In the genomic region with DNA sequence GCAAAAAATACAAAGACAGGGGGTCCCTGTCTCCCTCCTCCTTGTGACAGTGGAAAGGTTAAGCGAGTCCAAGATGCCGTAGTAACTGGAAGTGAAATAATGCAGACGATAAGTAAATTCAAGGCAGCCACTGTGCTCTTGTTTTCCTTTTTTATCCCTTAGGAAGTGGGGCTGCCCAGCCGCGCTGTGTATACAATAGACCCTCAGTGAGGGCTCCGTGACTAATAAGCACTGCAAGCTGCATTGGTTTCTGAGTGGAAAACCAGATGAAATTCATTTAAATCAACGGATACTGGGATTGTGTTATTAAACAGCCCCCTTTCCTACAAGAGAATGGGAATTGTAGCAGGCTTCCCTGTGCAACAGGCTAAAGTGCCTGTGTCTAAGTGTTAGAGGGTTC, we compare ENCODE assay signal across 16 mouse cellular contexts. TPM values are rescaled to one million over a fixed set of nuclear protein-coding genes. Genes with fewer than 3 reads are reported as not detected.
DNase-seq lines count a peak whose midpoint lies in the region; ATAC-seq and TF ChIP-seq lines count a peak whose summit lies in the region.
"Had no signal": no experiment of that assay in that cellular context is flagged by ENCODE, and none has a peak within 500 bp of the region (broad histone marks: within the 10 kb centered on the region; RNA-seq: fewer than 3 reads in every experiment).

No protein-coding gene starts in this region.

- H3K27ac ChIP-seq in heart, embryonic 14.5 days (replicated peaks in 1 of 2; ENCODE audit: control insufficient read depth in 1 of 2, insufficient read depth in 1 of 2, low read depth in 2 of 2, low read length in 2 of 2) = peak overlapping the region in 1 of 2 experiments; percentile 47; a peak in 1 of 4 replicates
- H3K27ac ChIP-seq in forebrain, embryonic 16.5 days (ENCODE audit: low read length) = no peak overlapping the region
- H3K27ac ChIP-seq in limb, embryonic 13.5 days = peak overlapping the region; percentile 55
- H3K27ac ChIP-seq in neural tube, embryonic 14.5 days (ENCODE audit: low read depth, low read length) = no peak overlapping the region
- H3K27ac ChIP-seq in lung, postnatal 0 days (ENCODE audit: low read length) = no peak overlapping the region
- H3K27ac ChIP-seq: embryonic facial prominence, embryonic 15.5 days; layer of hippocampus, adult 2 months; liver, embryonic 13.5 days had no signal

- TF ChIP-seq EP300 in lung, postnatal 0 days (IDR thresholded peaks at IDR 0.05) = no peak

- TF ChIP-seq CTCF in lung, postnatal 0 days (IDR thresholded peaks at IDR 0.05) = no peak

- no peak overlapping the region for H3K4me2 ChIP-seq in heart, embryonic 14.5 days (ENCODE audit: low read length)
- no peak overlapping the region for H3K4me2 ChIP-seq in forebrain, embryonic 16.5 days (ENCODE audit: low read length)
- H3K4me2 ChIP-seq in limb, embryonic 13.5 days (replicated peaks) = peak overlapping the region; percentile 23; the same call in 1 of the 2 replicates
- no peak overlapping the region for H3K4me2 ChIP-seq in neural tube, embryonic 14.5 days (ENCODE audit: low read depth, low read length)
- H3K4me2 ChIP-seq in lung, postnatal 0 days (replicated peaks; ENCODE audit: low read depth, low read length) = no peak overlapping the region
- H3K4me2 ChIP-seq: embryonic facial prominence, embryonic 15.5 days; liver, embryonic 13.5 days had no signal

- no peak overlapping the region for H3K9ac ChIP-seq in heart, embryonic 14.5 days (ENCODE audit: low read length)
- no peak overlapping the region for H3K9ac ChIP-seq in forebrain, embryonic 16.5 days (replicated peaks; ENCODE audit: low read depth, low read length)
- no peak overlapping the region for H3K9ac ChIP-seq in limb, embryonic 13.5 days
- H3K9ac ChIP-seq in neural tube, embryonic 14.5 days (replicated peaks; ENCODE audit: low read depth, low read length) = no peak overlapping the region
- no peak overlapping the region for H3K9ac ChIP-seq in lung, postnatal 0 days (replicated peaks; ENCODE audit: low read depth)
- H3K9ac ChIP-seq: embryonic facial prominence, embryonic 15.5 days; liver, embryonic 13.5 days had no signal

- peak; percentile 65; the same call in 1 of the 2 replicates for ATAC-seq in heart, embryonic 14.5 days (ENCODE audit: insufficient number of reproducible peaks, insufficient read depth, low FRiP score, low read depth)
- peak; percentile 63 for ATAC-seq in forebrain, embryonic 16.5 days
- ATAC-seq in limb, embryonic 13.5 days (ENCODE audit: low FRiP score, low read depth) = no peak
- ATAC-seq in neural tube, embryonic 14.5 days (ENCODE audit: low read depth) = peak; percentile 74; the same call in 1 of the 2 replicates
- ATAC-seq in lung, postnatal 0 days = no peak

- H3K4me1 ChIP-seq in heart, embryonic 14.5 days (ENCODE audit: control insufficient read depth in 2 of 2, insufficient read depth in 2 of 2, low read length in 2 of 2) = peaks cover under 1 to 8% of the 10 kb centered on the region in 2 experiments; a peak in 3 of 4 replicates
- H3K4me1 ChIP-seq in forebrain, embryonic 16.5 days (replicated peaks; ENCODE audit: control insufficient read depth, insufficient read depth, low read length) = peaks cover 5% of the 10 kb centered on the region; the same call in 1 of the 2 replicates
- peaks cover 69% of the 10 kb centered on the region for H3K4me1 ChIP-seq in limb, embryonic 13.5 days
- 0 out of 2 replicates have a peak, but pooled peaks cover 3% of the 10 kb centered on the region for H3K4me1 ChIP-seq in neural tube, embryonic 14.5 days (ENCODE audit: control insufficient read depth, insufficient read depth, low read length)
- H3K4me1 ChIP-seq in lung, postnatal 0 days (ENCODE audit: insufficient read depth, low read depth, low read length) = no peaks in the 10 kb centered on the region
- H3K4me1 ChIP-seq: liver, embryonic 13.5 days had no signal

- intact Hi-C loops in heart, postnatal 36 days (cut with DNase I) = no loop called here

- no peaks in the 10 kb centered on the region for H3K27me3 ChIP-seq in heart, embryonic 14.5 days (ENCODE audit: control insufficient read depth, insufficient read depth, low read length)
- H3K27me3 ChIP-seq in forebrain, embryonic 16.5 days (replicated peaks; ENCODE audit: control insufficient read depth, insufficient read depth, low read length) = no peaks in the 10 kb centered on the region
- H3K27me3 ChIP-seq in limb, embryonic 13.5 days = no peaks in the 10 kb centered on the region
- no peaks in the 10 kb centered on the region for H3K27me3 ChIP-seq in neural tube, embryonic 14.5 days (ENCODE audit: control insufficient read depth, insufficient read depth, low read length)
- H3K27me3 ChIP-seq in lung, postnatal 0 days (replicated peaks; ENCODE audit: insufficient read depth, low read length) = no peaks in the 10 kb centered on the region
- H3K27me3 ChIP-seq: embryonic facial prominence, embryonic 15.5 days; liver, embryonic 13.5 days had no signal

- no peak overlapping the region for H3K4me3 ChIP-seq in heart, embryonic 14.5 days (ENCODE audit: control insufficient read depth in 1 of 2, insufficient read depth in 1 of 2, low read depth in 1 of 2, low read length in 2 of 2)
- H3K4me3 ChIP-seq in forebrain, embryonic 16.5 days (replicated peaks; ENCODE audit: low read length) = no peak overlapping the region
- no peak overlapping the region for H3K4me3 ChIP-seq in limb, embryonic 13.5 days
- H3K4me3 ChIP-seq in neural tube, embryonic 14.5 days (ENCODE audit: low read depth, low read length) = no peak overlapping the region
- no peak overlapping the region for H3K4me3 ChIP-seq in lung, postnatal 0 days (ENCODE audit: low read depth, low read length)
- H3K4me3 ChIP-seq: embryonic facial prominence, embryonic 15.5 days; layer of hippocampus, adult 2 months; liver, embryonic 13.5 days had no signal

- peaks cover 22% of the 10 kb centered on the region for H3K36me3 ChIP-seq in heart, embryonic 14.5 days (ENCODE audit: control insufficient read depth, insufficient read depth, low read length)
- no peaks in the 10 kb centered on the region for H3K36me3 ChIP-seq in forebrain, embryonic 16.5 days (ENCODE audit: control insufficient read depth, insufficient read depth)
- peaks cover 22% of the 10 kb centered on the region for H3K36me3 ChIP-seq in limb, embryonic 13.5 days
- no peaks in the 10 kb centered on the region for H3K36me3 ChIP-seq in neural tube, embryonic 14.5 days (ENCODE audit: control insufficient read depth, insufficient read depth, low read length)
- no peaks in the 10 kb centered on the region for H3K36me3 ChIP-seq in lung, postnatal 0 days (ENCODE audit: insufficient read depth, low read length)
- H3K36me3 ChIP-seq: liver, embryonic 13.5 days had no signal

- DNase-seq in heart, postnatal 36 days = no peak
- no peak for DNase-seq in lung, postnatal 0 days (ENCODE audit: low spot score)
- no peak for DNase-seq in left cerebral cortex, adult 8-10 months (ENCODE audit: low spot score in 2 of 2)
- DNase-seq in layer of hippocampus, adult 9-11 months = no peak
- DNase-seq: gastrocnemius, postnatal 14 days; heart, postnatal 14 days; kidney, adult 8-10 months; liver, embryonic 13.5 days; spleen, adult 18-20 months; thymus, adult 2 months had no signal

- WGBS in heart, embryonic 14.5 days = 58% methylated on average over 7 of the region's 7 CpGs
- WGBS in forebrain, embryonic 16.5 days = 3% methylated on average over 7 of the region's 7 CpGs
- 35% methylated on average over 7 of the region's 7 CpGs for WGBS in limb, embryonic 13.5 days
- 9% methylated on average over 7 of the region's 7 CpGs for WGBS in neural tube, embryonic 14.5 days
- 61% methylated on average over 7 of the region's 7 CpGs for WGBS in lung, postnatal 0 days

- no peaks in the 10 kb centered on the region for H3K9me3 ChIP-seq in heart, embryonic 14.5 days (ENCODE audit: control insufficient read depth, low read length)
- no peaks in the 10 kb centered on the region for H3K9me3 ChIP-seq in forebrain, embryonic 16.5 days (ENCODE audit: control insufficient read depth, low read length)
- H3K9me3 ChIP-seq in limb, embryonic 13.5 days = no peaks in the 10 kb centered on the region
- H3K9me3 ChIP-seq in neural tube, embryonic 14.5 days (ENCODE audit: control insufficient read depth, low read length) = no peaks in the 10 kb centered on the region
- H3K9me3 ChIP-seq in lung, postnatal 0 days (ENCODE audit: low read length) = no peaks in the 10 kb centered on the region
- H3K9me3 ChIP-seq: embryonic facial prominence, embryonic 15.5 days; liver, embryonic 13.5 days had no signal

RNA-seq across cellular contexts. Expression of gene Ltbp1, which starts 14.7 kb away (rescaled TPM):
- 36.2 and 38.1 TPM in 2 replicates for polyA plus RNA-seq in heart, embryonic 14.5 days (2014; fragmentation: Nextera tagmentation; extraction: Ambion mirVana)
- total RNA-seq in heart, postnatal 36 days (2021) = 10 to 100 TPM; 41.1 to 46.2 TPM
- 2.3 and 4.3 TPM in 2 replicates for polyA plus RNA-seq in forebrain, embryonic 16.5 days (2015; fragmentation: Nextera tagmentation; extraction: Ambion mirVana)
- 61.3 and 64.7 TPM in 2 replicates for polyA plus RNA-seq in limb, embryonic 13.5 days (2015; fragmentation: Nextera tagmentation; extraction: Ambion mirVana)
- polyA plus RNA-seq in neural tube, embryonic 14.5 days (2014; fragmentation: Nextera tagmentation; extraction: Ambion mirVana) = 2.5 and 2.7 TPM in 2 replicates
- polyA plus RNA-seq in lung, postnatal 0 days (2015; fragmentation: Nextera tagmentation; extraction: Ambion mirVana) = 24.0 and 27.1 TPM in 2 replicates
- total RNA-seq in left cerebral cortex, adult 8-10 months (2022) = 1 to 10 TPM; 7.6 to 9.1 (median 8.0) TPM

Comparison
In these comparisons a context has a peak if more than half of its experiments do, and no peak if none do; other contexts are left out.
1. ATAC-seq: peak in heart, embryonic 14.5 days (single experiment), forebrain, embryonic 16.5 days (single experiment) and neural tube, embryonic 14.5 days (single experiment); none in limb, embryonic 13.5 days (single experiment) and lung, postnatal 0 days (single experiment).